Mouse (Mus musculus): ENCODE results near the gene Endou.

- no peak for TF ChIP-seq CTCF (IDR thresholded peaks at IDR 0.05; ENCODE audit: insufficient read depth, low read depth, low read length)
- no peak for TF ChIP-seq POLR2A (IDR thresholded peaks at IDR 0.05; ENCODE audit: insufficient read depth, low read depth, low read length)
Measured at GRCm38 (mm10) chr15:97716782-97717181, 14.4 kb downstream of the Endou start.
